Mouse (Mus musculus) forebrain, embryonic 11.5 days (tissue): Measurements from ENCODE around the gene Prkce. TPM values are rescaled to one million over a fixed set of nuclear protein-coding genes. Genes with fewer than 3 reads are reported as not detected.

ENCODE experiments used
- ATAC-seq: fragments of 200-750 bp; cut with Nextera tagmentation; replicated peaks from 2 replicates; pipeline ENCODE4 v1.8.0; 2017; ENCODE audit warnings: moderate TSS enrichment; ENCODE audit not compliant: low FRiP score
- DNase-seq: peaks from one replicate; pipeline ENCODE4 v3.0.0-alpha.2; 2017; ENCODE audit warnings: low spot score
- H3K27ac ChIP-seq: fragments of 300-500 bp; sonication (generic); 2 replicates; pipeline ENCODE4 v1.5.1; 2014; ENCODE audit warnings: low read depth, low read length
- H3K27me3 ChIP-seq: fragments of 300-500 bp; sonication (generic); 2 replicates; pipeline ENCODE4 v1.6.1; 2014; ENCODE audit warnings: mild to moderate bottlenecking, low read length, mixed read lengths; ENCODE audit not compliant: control insufficient read depth, insufficient read depth
- H3K36me3 ChIP-seq: fragments of 300-500 bp; sonication (generic); 2 replicates; pipeline ENCODE4 v1.6.1; 2014; ENCODE audit warnings: mild to moderate bottlenecking, low read length, moderate library complexity, mixed read lengths; ENCODE audit not compliant: control insufficient read depth, insufficient read depth
- H3K4me1 ChIP-seq: fragments of 300-500 bp; sonication (generic); replicated peaks from 2 replicates; pipeline ENCODE4 v1.6.1; 2014; ENCODE audit warnings: low read length, mixed read lengths; ENCODE audit not compliant: control insufficient read depth, insufficient read depth
- H3K4me2 ChIP-seq: fragments of 300-500 bp; sonication (generic); 2 replicates; pipeline ENCODE4 v1.6.1; 2014; ENCODE audit warnings: low read depth, mild to moderate bottlenecking, low read length, moderate library complexity, mixed read lengths; ENCODE audit not compliant: severe bottlenecking
- H3K4me3 ChIP-seq: fragments of 300-500 bp; sonication (generic); 2 replicates; pipeline ENCODE4 v1.5.1; 2014; ENCODE audit warnings: low read depth, low read length
- H3K9ac ChIP-seq: fragments of 300-500 bp; sonication (generic); 2 replicates; pipeline ENCODE4 v1.6.1; 2014; ENCODE audit warnings: low read length
- H3K9me3 ChIP-seq: fragments of 300-500 bp; sonication (generic); 2 replicates; pipeline ENCODE4 v1.6.1; 2016; ENCODE audit warnings: low read length, mixed read lengths; ENCODE audit not compliant: control insufficient read depth
- WGBS: fragments of 180-500 bp; shearing (Covaris S2); extraction: QIAGEN DNeasy Blood & Tissue Kit; methylation state at CpG from one replicate; pipeline ENCODE4 v1.1.7; 2014; 5-methylcytosine and 5-hydroxymethylcytosine counted together
- polyA plus RNA-seq: library from polyadenylated mRNA; unstranded; fragments of >200 nt; fragmentation: Nextera tagmentation; extraction: Ambion mirVana; gene quantifications from 2 replicates; pipeline ENCODE4 v1.2.1, GENCODE M21; 2014

Gene Prkce
- polyA plus RNA-seq, 1 experiment from 2014 or later, result 6.0 TPM

DNA sequence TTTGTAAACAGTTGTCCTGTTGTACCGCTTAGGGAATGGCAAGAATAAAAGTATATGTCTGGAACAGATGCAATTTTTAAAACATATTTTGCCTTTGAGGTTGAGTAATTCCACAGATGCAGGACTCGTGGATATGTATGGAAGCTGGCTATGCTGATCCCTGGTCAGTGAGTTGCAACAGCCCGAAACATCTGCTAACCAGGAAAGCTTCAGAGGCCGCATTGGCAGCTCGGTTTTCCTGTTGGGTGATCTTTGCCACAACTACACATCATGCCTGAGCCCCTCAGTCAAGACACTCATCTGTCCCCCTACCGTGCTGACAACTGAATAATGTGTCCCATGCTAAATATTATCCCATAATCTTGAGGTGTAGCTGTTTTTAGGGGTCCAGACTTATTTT is 404.6 kb downstream of the Prkce start:
- 87% methylated on average over 6 of the region's 6 CpGs for WGBS
- H3K9me3 ChIP-seq, result no peaks in the 10 kb centered on the region
- no peak overlapping the region for H3K27ac ChIP-seq
- no peak overlapping the region for H3K4me2 ChIP-seq
- no peaks in the 10 kb centered on the region for H3K27me3 ChIP-seq
- no peak overlapping the region for H3K9ac ChIP-seq
- DNase-seq, result no peak
- H3K36me3 ChIP-seq, result no peaks in the 10 kb centered on the region
- ATAC-seq, result no peak
- no peak overlapping the region for H3K4me3 ChIP-seq
- no peaks in the 10 kb centered on the region; the same call in 1 of the 2 replicates for H3K4me1 ChIP-seq

GRCm38 (mm10) chr17:86572576-86572975 is 405.0 kb downstream of the Prkce start:
- ATAC-seq, result no peak

DNA sequence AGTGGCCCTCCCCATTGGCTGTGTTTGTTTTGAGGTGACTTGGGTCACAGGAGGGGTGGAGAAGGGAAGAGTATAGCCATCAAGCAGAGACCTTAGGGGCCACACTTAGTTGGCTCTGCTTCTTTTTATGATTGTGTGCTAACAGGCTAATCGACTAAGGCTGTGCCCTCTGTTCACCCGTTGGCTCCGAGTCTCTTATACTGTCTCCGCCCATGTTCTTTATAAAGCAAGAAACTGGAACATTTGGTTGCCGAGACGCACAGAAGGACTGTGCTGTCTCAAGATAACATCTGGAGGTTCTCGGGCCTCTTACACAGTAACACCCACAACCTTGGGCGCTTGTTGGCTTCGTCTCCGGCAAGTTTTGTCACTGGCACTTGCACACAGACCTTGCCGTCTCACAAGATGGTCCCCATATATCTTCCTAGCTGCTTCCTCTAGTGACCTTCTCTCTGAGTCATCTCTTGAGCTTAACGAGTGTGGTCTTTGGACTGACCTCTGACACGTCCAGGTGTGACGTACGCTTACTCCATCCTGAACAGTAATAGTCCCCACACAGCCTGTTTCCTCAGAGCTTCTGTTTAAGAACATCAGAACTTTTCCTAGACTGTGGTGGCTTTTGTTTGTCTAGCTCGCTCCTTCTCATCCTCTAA is 406.1 kb downstream of the Prkce start:
- ATAC-seq (no peak), DNase-seq (no peak)
- H3K4me1 ChIP-seq, result no peaks in the 10 kb centered on the region; the same call in 1 of the 2 replicates
- H3K9me3 ChIP-seq, result no peaks in the 10 kb centered on the region
- no peak overlapping the region for H3K9ac ChIP-seq
- no peaks in the 10 kb centered on the region for H3K36me3 ChIP-seq
- H3K27me3 ChIP-seq, result no peaks in the 10 kb centered on the region
- WGBS, result 90% methylated on average over 16 of the region's 16 CpGs
- no peak overlapping the region for H3K4me3 ChIP-seq
- no peak overlapping the region for H3K4me2 ChIP-seq
- no peak overlapping the region for H3K27ac ChIP-seq

More at GRCm38 (mm10) chr17:86572576-86572975, 405.0 kb downstream of the Prkce start:
- Histone ChIP-seq H3K9me3 (no peaks in the 10 kb centered on the region), H3K36me3 (no peaks in the 10 kb centered on the region), H3K4me1 (no peaks in the 10 kb centered on the region; the same call in 1 of the 2 replicates), H3K27me3 (no peaks in the 10 kb centered on the region), H3K4me3 (no peak overlapping the region), H3K4me2 (no peak overlapping the region), H3K9ac (no peak overlapping the region), H3K27ac (no peak overlapping the region)
- WGBS, result 83% methylated on average over 8 of the region's 8 CpGs
- DNase-seq, result no peak

DNA sequence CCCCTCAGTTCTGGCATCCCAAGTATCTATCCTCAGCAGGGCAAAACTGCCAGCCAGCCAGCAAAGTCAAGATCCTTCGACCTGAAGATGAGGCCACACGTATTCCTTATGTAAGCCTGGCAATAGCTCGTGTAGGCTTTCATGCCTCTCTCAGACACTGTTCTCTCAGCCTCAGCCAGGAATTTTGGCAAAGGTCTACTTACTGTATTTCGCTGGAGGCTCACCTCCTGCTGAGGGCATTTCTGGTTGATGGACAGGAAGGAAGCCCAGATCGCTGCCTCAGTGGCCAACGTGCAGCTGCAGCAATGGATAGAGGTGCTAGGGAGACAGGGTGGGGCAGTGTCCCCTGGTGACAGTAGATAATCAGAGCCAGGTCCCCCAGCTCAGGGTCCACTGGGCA is 413.1 kb downstream of the Prkce start:
- 84% methylated on average over 6 of the region's 6 CpGs for WGBS
- ATAC-seq, result no peak

DNA sequence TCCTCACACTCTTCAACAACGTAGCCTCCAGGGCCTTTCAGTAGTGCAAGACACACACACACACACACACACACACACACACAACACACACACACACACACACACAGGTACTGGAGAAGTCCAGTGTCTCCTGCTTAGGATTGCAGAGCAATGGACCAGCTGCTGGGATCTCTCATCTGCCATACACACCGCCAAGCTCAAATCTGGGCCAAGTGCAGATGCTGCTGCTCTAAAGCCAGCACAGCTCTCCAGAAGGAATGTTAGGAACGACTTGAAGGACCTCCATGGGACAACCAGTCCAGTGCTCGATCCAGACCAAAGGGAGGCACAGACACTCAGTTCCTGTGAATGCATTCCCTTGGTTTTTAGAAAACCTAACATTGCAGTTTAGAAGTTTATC is 414.8 kb downstream of the Prkce start:
- Histone ChIP-seq H3K4me1 (no peaks in the 10 kb centered on the region), H3K4me2 (no peak overlapping the region), H3K36me3 (no peaks in the 10 kb centered on the region), H3K27ac (no peak overlapping the region), H3K9me3 (no peaks in the 10 kb centered on the region), H3K4me3 (no peak overlapping the region), H3K9ac (no peak overlapping the region), H3K27me3 (no peaks in the 10 kb centered on the region)
- ATAC-seq, result no peak
- 86% methylated on average over 4 of the region's 4 CpGs for WGBS
- no peak for DNase-seq

More for the DNA sequence above, 413.1 kb downstream of the Prkce start:
- Histone ChIP-seq H3K27me3 (no peaks in the 10 kb centered on the region), H3K27ac (no peak overlapping the region), H3K36me3 (no peaks in the 10 kb centered on the region), H3K4me2 (no peak overlapping the region), H3K4me3 (no peak overlapping the region), H3K4me1 (no peaks in the 10 kb centered on the region), H3K9me3 (no peaks in the 10 kb centered on the region), H3K9ac (no peak overlapping the region)
- DNase-seq, result no peak

GRCm38 (mm10) chr17:86586441-86586840 is 418.9 kb downstream of the Prkce start:
- H3K9me3 ChIP-seq, result no peaks in the 10 kb centered on the region

GRCm38 (mm10) chr17:86588704-86589449 is 421.3 kb downstream of the Prkce start:
- DNase-seq (no peak), ATAC-seq (no peak)
- H3K27me3 ChIP-seq, result no peaks in the 10 kb centered on the region
- WGBS, result 57% methylated on average over 5 of the region's 5 CpGs
- no peak overlapping the region for H3K27ac ChIP-seq
- no peak overlapping the region for H3K4me2 ChIP-seq
- no peak overlapping the region for H3K9ac ChIP-seq
- H3K9me3 ChIP-seq, result no peaks in the 10 kb centered on the region
- no peaks in the 10 kb centered on the region for H3K4me1 ChIP-seq
- no peaks in the 10 kb centered on the region for H3K36me3 ChIP-seq
- H3K4me3 ChIP-seq, result no peak overlapping the region

More at GRCm38 (mm10) chr17:86586441-86586840, 418.9 kb downstream of the Prkce start:
- Histone ChIP-seq H3K9ac (no peak overlapping the region), H3K4me1 (no peaks in the 10 kb centered on the region), H3K27me3 (no peaks in the 10 kb centered on the region), H3K27ac (no peak overlapping the region), H3K4me3 (no peak overlapping the region), H3K36me3 (no peaks in the 10 kb centered on the region), H3K4me2 (no peak overlapping the region)
- 85% methylated on average over 5 of the region's 5 CpGs for WGBS
- DNase-seq (no peak), ATAC-seq (no peak)

DNA sequence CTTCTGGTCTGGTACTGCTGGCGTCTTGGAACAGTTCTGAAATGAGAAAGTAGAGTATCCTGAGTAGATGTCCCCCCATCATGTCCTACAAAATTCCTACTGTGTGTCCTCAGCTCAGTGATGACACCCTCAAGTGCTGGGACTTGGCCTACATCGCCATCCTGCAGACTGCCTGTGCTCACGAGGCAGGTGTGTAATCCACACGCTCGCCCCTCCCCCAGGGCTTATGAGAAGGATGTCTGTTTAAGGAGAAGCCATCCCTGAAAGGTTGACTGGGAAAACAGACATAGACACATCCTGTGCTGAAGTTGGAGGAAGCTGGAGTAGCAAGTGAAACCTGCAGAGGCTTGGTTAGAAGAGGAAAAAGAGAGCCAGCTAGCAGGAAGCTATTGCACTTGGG is 422.1 kb downstream of the Prkce start:
- 90% methylated on average over 5 of the region's 5 CpGs for WGBS
- no peak for ATAC-seq
- no peak for DNase-seq
- Histone ChIP-seq H3K27ac (no peak overlapping the region), H3K27me3 (no peaks in the 10 kb centered on the region), H3K4me3 (no peak overlapping the region), H3K4me2 (no peak overlapping the region), H3K4me1 (no peaks in the 10 kb centered on the region), H3K9me3 (no peaks in the 10 kb centered on the region), H3K36me3 (no peaks in the 10 kb centered on the region), H3K9ac (no peak overlapping the region)
